ENCODE assay signal across 22 mouse cellular contexts in the genomic region with DNA sequence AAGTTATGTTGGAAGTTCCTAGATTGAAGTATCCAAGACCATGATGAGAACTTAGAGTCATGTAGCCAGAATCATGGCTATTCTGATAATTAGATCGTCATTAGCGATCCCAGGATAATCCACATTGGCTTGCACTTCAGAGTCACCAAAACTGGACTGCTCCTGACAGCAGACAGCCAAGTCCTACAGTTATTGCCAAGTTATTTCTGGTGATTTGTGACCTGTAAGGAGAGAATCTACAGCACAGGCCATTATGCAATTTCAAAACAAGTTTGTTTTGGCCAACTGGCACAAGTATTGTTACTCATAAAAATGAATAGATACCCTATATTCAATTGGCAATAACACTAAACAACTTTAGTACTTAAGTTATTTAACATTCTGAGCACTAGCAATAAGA.
"Had no signal": no experiment of that assay in that cellular context is flagged by ENCODE, and none has a peak within 500 bp of the region (broad histone marks: within the 10 kb centered on the region; RNA-seq: fewer than 3 reads in every experiment).

No protein-coding gene starts in this region.

- DNase-seq: kidney, adult 18-20 months; kidney, adult 9 months; kidney, postnatal 25 days; layer of hippocampus, adult 9-11 months; liver; liver, embryonic 13.5 days; right cerebral cortex, adult 18-20 months; right cerebral cortex, postnatal 14 days; thymus, adult 2 months; thymus, postnatal 14 days; thymus, postnatal 4 days had no signal

- H3K4me2 ChIP-seq: limb, embryonic 13.5 days; liver, embryonic 13.5 days; midbrain, embryonic 12.5 days; midbrain, embryonic 15.5 days; neural tube, embryonic 12.5 days; neural tube, embryonic 15.5 days had no signal

- H3K4me3 ChIP-seq: layer of hippocampus, adult 2 months; limb, embryonic 10.5 days; limb, embryonic 13.5 days; liver, embryonic 13.5 days; midbrain, embryonic 12.5 days; midbrain, embryonic 15.5 days; neural tube, embryonic 12.5 days; neural tube, embryonic 15.5 days had no signal

- H3K4me1 ChIP-seq: limb, embryonic 10.5 days; limb, embryonic 13.5 days; liver, embryonic 13.5 days; midbrain, embryonic 12.5 days; midbrain, embryonic 15.5 days; neural tube, embryonic 12.5 days; neural tube, embryonic 15.5 days had no signal

- H3K9me3 ChIP-seq: limb, embryonic 10.5 days; limb, embryonic 13.5 days; midbrain, embryonic 12.5 days; midbrain, embryonic 15.5 days; neural tube, embryonic 12.5 days; neural tube, embryonic 15.5 days had no signal

- H3K27me3 ChIP-seq: limb, embryonic 13.5 days; liver, embryonic 13.5 days; midbrain, embryonic 12.5 days; midbrain, embryonic 15.5 days; neural tube, embryonic 12.5 days; neural tube, embryonic 15.5 days had no signal

- ATAC-seq: inflammation-experienced regulatory T-cells, adult 6 months; intestine, embryonic 16.5 days; midbrain, embryonic 15.5 days had no signal

- H3K36me3 ChIP-seq: limb, embryonic 10.5 days; limb, embryonic 13.5 days; liver, embryonic 13.5 days; midbrain, embryonic 12.5 days; midbrain, embryonic 15.5 days; neural tube, embryonic 12.5 days; neural tube, embryonic 15.5 days had no signal

- H3K9ac ChIP-seq: limb, embryonic 13.5 days; liver, embryonic 13.5 days; midbrain, embryonic 12.5 days; midbrain, embryonic 15.5 days; neural tube, embryonic 12.5 days; neural tube, embryonic 15.5 days had no signal

- H3K27ac ChIP-seq: layer of hippocampus, adult 2 months; limb, embryonic 10.5 days; limb, embryonic 13.5 days; liver, embryonic 13.5 days; macrophage; midbrain, embryonic 12.5 days; midbrain, embryonic 15.5 days; neural tube, embryonic 12.5 days; neural tube, embryonic 15.5 days; stomach, postnatal 0 days had no signal
